Mouse (Mus musculus) G1E (cell line): ENCODE measurements at regions not wholly inside any gene's neighbourhood (a gene's known extent, or its start where the extent isn't known, plus 50 kb on each side); places are given as distances from the start of the nearest gene placed in this dataset.

ENCODE experiments used
- CTCF ChIP-seq: IDR thresholded peaks from 2 replicates; pipeline ENCODE4 v1.5.1; 2012; ENCODE audit warnings: low read depth, low read length, inconsistent platforms, mixed read lengths
- TAL1 ChIP-seq: conservative IDR thresholded peaks from 2 replicates; pipeline ENCODE4 v1.6.1; 2012; ENCODE audit warnings: low read depth, low read length, inconsistent platforms, mixed read lengths

GRCm38 (mm10) chr7:115027685-115028084, 284.2 kb downstream of the Insc start:
- TF ChIP-seq CTCF = no peak
- TF ChIP-seq TAL1 = no peak
